Mouse (Mus musculus): ENCODE measurements at regions not wholly inside any gene's neighbourhood (a gene's known extent, or its start where the extent isn't known, plus 50 kb on each side); places are given as distances from the start of the nearest gene placed in this dataset.
A peak's percentile ranks its signal among the peaks of the same experiment; 100 is the strongest.

DNA sequence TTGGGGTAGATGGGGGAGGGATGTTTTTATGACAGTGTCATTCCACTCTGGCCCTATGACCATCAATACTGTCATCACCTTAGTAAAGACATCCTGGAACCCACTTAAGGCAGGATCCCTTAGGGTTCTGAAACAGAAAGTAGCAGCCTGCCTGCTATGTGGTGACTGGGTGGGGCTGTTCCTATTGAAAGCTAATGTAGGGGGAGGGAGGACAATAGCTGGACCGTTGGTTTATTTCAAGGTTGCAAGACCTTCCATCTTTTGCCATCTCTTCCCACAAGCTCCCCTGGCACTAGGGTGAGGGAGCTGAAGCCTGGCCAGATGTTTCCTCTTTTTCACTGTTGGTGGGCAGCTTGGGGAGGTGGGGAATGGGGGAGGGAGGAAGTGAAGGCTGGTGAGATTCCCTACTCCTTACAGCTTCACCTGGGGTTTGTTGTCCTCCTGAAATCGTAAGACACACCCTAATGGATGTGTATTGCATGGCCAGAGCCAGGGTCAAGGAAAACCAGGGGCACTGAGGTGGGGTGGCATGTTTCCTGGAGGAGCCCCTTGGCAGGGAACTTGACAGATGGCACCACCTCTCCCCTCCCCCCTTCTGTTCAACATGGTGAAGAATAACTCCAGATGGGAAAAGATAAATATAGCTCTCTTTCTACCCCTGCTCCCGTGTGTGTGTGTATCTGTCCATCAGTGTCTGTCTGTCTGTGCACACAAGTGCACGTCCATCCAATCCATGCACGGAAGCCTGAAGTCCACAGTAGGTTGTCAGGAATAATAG is 112.1 kb upstream of the Ccnd2 start:
- Histone ChIP-seq H3K4me1 (peaks cover 11% of the 10 kb centered on the region), H3K4me3 (replicated peaks) (no peak overlapping the region), H3K9ac (replicated peaks) (no peak overlapping the region), H3K27ac (replicated peaks) (no peak overlapping the region), H3K36me3 (no peaks in the 10 kb centered on the region), H3K27me3 (replicated peaks) (no peaks in the 10 kb centered on the region), H3K4me2 (no peak overlapping the region), H3K9me3 (replicated peaks) (no peaks in the 10 kb centered on the region)
- WGBS: 75% methylated on average over 5 of the region's 5 CpGs
- ATAC-seq (ENCODE audit: low FRiP score): no peak

DNA sequence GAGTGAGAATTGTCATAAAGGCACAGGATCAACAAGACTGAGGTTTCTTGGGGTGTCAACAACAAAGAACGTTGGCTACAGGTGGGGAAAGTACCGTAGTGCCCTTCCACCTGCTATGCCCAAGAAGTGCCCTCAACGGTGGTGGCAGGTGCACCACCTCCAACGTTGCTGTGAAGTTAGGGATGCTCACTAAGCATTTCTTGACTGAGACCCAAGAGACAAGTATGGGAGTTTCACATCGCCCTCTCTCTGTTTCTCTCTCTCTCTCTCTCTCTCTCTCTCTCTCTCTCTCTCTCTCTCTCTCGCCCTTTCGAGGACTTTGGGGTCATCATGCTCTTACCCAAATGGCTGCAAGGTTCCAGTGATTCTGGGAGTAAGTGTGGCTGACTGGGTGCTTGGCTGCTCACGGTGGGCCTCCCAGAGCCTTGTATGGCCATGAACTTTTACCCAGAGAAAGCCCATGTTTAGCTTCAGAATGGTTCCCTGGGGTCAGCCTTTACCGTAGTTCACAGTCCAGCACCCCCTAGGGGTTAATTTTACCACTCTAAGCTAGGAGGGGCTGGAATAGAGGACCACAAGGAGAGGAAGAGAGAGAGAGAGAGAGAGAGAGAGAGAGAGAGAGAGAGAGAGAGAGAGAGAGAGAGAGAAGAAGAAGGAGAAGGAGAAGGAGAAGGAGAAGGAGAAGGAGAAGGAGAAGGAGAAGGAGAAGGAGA is 113.2 kb upstream of the Ccnd2 start:
- Histone ChIP-seq H3K4me1 (peaks cover 11% of the 10 kb centered on the region), H3K36me3 (no peaks in the 10 kb centered on the region), H3K9ac (replicated peaks) (no peak overlapping the region), H3K4me2 (no peak overlapping the region; the same call in 1 of the 2 replicates), H3K4me3 (replicated peaks) (no peak overlapping the region), H3K27ac (replicated peaks) (no peak overlapping the region), H3K9me3 (replicated peaks) (no peaks in the 10 kb centered on the region), H3K27me3 (replicated peaks) (no peaks in the 10 kb centered on the region)
- 72% methylated on average over 9 of the region's 9 CpGs for WGBS
- no peak for ATAC-seq (ENCODE audit: low FRiP score)

DNA sequence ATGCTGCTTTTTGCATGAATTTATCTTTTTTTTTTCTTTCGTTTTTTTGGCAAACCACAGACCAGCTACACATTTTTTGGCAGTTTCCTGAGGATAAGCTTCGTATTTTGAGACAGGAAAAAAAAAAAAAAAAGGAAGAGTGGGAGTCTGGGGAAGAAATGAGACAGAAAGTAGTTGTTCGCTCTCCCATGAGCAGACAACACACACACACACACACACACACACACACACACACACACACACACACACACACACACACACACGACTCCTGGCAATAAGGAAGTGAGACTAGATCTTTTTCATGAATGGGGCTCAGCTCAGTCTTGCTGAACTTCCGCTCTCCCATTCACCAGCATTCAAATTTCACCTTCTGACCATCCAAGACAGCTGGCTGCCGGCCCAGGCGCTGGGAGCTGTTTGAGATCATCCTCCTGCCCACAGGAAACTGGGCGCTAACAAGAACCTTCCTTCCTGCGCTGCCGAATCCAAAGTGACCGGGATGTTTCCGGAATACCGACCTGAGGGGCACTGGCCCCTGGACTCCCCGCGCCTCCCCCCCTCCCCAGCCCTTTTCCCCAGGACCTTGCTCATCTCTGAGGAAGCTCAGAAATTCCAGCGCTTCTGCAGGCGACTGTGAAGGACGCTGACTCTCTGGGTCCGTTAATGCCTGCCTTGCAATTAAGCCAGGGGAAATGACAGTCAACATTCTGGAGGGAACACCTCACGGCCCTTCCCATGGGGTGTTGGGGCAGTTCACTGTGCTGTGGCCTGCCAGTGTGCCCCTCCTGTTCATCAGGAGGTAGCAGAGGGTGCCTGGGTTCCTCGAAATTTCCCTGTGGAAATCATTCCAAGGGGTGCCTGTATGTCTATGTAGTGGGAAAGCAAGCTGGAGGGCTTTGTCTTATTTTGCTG is 114.2 kb upstream of the Ccnd2 start:
- Histone ChIP-seq H3K9me3 (replicated peaks) (no peaks in the 10 kb centered on the region), H3K4me3 (replicated peaks) (peak overlapping the region; percentile 34), H3K9ac (replicated peaks) (peak overlapping the region; percentile 37; the same call in 1 of the 2 replicates), H3K27ac (replicated peaks) (peak overlapping the region; percentile 60), H3K27me3 (replicated peaks) (no peaks in the 10 kb centered on the region), H3K36me3 (no peaks in the 10 kb centered on the region), H3K4me1 (peaks cover 11% of the 10 kb centered on the region), H3K4me2 (peak overlapping the region; percentile 64)
- peak; percentile 62 for ATAC-seq (ENCODE audit: low FRiP score)
- WGBS: 12% methylated on average over 21 of the region's 21 CpGs

DNA sequence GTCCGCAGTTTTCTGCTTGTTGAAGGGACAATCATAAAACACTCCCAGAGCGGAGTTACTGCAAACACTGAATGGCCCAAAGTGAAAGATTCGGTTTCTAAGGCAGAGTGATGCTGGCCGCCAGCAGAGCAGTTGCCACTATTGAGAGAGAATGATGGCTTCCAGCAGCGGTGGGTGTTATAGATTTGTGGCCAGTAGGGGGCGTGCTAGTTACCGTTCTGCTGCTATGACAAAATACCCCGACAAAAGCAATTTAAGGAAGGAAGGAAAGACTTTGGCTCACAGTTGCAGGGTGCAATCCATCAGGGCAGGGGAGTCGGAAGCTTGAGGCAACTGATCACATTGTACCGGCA is 114.8 kb upstream of the Ccnd2 start:
- no peaks in the 10 kb centered on the region for H3K9me3 ChIP-seq (replicated peaks)
- peak overlapping the region; percentile 60 for H3K27ac ChIP-seq (replicated peaks)
- WGBS: 27% methylated on average over 10 of the region's 10 CpGs
- H3K4me2 ChIP-seq: peak overlapping the region; percentile 64
- H3K4me3 ChIP-seq (replicated peaks): peak overlapping the region; percentile 34; the same call in 1 of the 2 replicates
- peak overlapping the region; percentile 37; the same call in 1 of the 2 replicates for H3K9ac ChIP-seq (replicated peaks)
- H3K4me1 ChIP-seq: peaks cover 11% of the 10 kb centered on the region
- H3K36me3 ChIP-seq: no peaks in the 10 kb centered on the region
- no peaks in the 10 kb centered on the region for H3K27me3 ChIP-seq (replicated peaks)
- ATAC-seq (ENCODE audit: low FRiP score): peak; percentile 11; the same call in 1 of the 2 replicates

DNA sequence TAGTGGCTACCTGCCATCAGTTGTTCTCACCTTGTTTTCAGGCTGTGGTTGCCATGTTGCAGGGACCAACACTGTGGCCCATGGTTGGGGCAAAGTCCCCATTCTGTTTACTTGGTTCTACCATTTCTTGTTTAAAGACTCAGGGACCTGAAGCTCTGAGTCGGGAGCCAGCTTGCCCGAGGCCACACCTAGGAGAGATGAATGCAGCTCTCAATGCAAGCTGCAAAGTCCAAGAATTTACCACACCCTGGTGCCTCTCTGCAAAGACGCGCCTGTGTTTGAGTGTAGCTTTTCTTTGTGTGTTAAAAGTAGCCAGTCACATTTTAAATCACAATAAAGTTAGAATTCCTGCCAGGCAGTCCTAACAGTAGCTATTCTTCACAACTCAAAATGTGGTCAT is 117.0 kb upstream of the Ccnd2 start:
- H3K27me3 ChIP-seq (replicated peaks): no peaks in the 10 kb centered on the region
- H3K4me1 ChIP-seq: peaks cover 11% of the 10 kb centered on the region
- no peak overlapping the region for H3K27ac ChIP-seq (replicated peaks)
- no peak for ATAC-seq (ENCODE audit: low FRiP score)
- no peaks in the 10 kb centered on the region for H3K36me3 ChIP-seq
- no peak overlapping the region for H3K9ac ChIP-seq (replicated peaks)
- H3K4me3 ChIP-seq (replicated peaks): no peak overlapping the region
- 79% methylated on average over 4 of the region's 4 CpGs for WGBS
- H3K9me3 ChIP-seq (replicated peaks): no peaks in the 10 kb centered on the region
- no peak overlapping the region for H3K4me2 ChIP-seq

DNA sequence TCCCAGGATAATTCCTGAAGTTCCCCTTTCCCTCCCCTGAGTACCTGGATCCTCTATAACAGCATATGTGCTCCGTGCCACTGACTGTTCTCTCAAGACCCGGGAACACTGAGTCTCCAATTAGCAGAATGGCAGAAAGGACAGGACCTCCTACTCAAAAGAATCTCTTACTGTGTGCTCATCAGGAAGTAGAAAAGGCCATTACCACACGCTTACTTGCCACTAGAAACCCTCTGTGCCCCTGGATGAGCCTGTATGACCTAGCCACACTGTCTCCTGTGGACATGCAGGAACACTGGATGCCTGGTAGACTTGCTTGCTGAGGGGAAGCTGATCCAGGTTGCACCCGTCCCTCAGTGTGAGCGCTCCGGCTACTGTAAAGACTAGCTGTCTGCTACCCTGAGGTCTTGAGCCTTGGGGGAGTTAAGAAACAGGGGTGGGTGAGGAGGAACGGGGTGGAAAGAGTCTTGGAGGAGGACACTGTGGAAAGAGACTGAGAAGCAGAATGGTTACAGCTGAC is 117.6 kb upstream of the Ccnd2 start:
- no peak overlapping the region for H3K9ac ChIP-seq (replicated peaks)
- H3K4me2 ChIP-seq: no peak overlapping the region
- no peaks in the 10 kb centered on the region for H3K36me3 ChIP-seq
- H3K27me3 ChIP-seq (replicated peaks): no peaks in the 10 kb centered on the region
- H3K4me1 ChIP-seq: peaks cover 11% of the 10 kb centered on the region
- H3K27ac ChIP-seq (replicated peaks): no peak overlapping the region
- no peak for ATAC-seq (ENCODE audit: low FRiP score)
- H3K4me3 ChIP-seq (replicated peaks): no peak overlapping the region
- H3K9me3 ChIP-seq (replicated peaks): no peaks in the 10 kb centered on the region
- 80% methylated on average over 7 of the region's 7 CpGs for WGBS

DNA sequence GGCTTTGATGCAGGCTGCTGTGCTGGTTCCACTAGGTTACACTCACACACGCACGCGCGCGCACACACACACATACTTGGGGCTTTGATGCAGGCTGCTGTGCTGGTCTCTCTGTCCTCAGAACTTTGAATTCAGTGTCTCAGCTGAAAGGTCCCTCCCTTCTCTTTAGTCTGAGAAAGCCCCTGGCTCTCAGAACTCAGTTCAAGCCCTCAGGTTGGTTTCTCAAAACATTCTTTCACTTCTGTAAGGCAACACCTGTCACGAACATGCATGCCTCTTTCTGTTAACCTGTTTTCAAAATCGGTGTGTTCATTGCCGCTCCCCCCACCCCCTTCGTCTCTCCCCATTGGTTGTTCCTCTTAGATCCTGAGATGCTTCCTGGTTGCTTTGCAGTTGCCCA is 118.8 kb upstream of the Ccnd2 start:
- H3K4me2 ChIP-seq: no peak overlapping the region
- ATAC-seq (ENCODE audit: low FRiP score): no peak
- no peak overlapping the region for H3K27ac ChIP-seq (replicated peaks)
- 91% methylated on average over 9 of the region's 9 CpGs for WGBS
- H3K27me3 ChIP-seq (replicated peaks): no peaks in the 10 kb centered on the region
- no peaks in the 10 kb centered on the region for H3K36me3 ChIP-seq
- H3K9ac ChIP-seq (replicated peaks): no peak overlapping the region
- no peaks in the 10 kb centered on the region for H3K9me3 ChIP-seq (replicated peaks)
- H3K4me3 ChIP-seq (replicated peaks): no peak overlapping the region
- H3K4me1 ChIP-seq: peaks cover 11% of the 10 kb centered on the region

DNA sequence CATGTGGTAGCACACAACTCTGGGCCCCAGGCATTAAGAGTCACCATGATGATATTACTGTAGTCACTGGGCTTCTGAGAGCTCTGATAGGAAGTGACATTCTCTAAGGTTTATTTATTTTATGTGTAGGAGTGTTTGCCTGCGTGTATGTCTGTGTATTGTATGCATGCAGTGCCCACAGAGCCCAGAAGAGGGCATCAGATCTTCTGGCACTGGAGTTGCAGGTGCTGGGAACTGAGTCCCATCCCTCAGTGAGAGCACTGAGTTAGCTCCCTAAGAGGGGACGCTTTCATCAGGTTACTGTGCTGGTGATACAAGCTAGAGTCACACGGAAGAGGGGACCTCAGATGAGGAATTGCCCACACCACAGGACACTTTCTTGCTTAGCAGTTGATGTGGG is 119.4 kb upstream of the Ccnd2 start:
- Histone ChIP-seq H3K4me3 (replicated peaks) (no peak overlapping the region), H3K9ac (replicated peaks) (no peak overlapping the region), H3K27me3 (replicated peaks) (no peaks in the 10 kb centered on the region), H3K27ac (replicated peaks) (no peak overlapping the region), H3K4me2 (no peak overlapping the region), H3K4me1 (peaks cover 6% of the 10 kb centered on the region), H3K36me3 (no peaks in the 10 kb centered on the region), H3K9me3 (replicated peaks) (no peaks in the 10 kb centered on the region)
- no peak for ATAC-seq (ENCODE audit: low FRiP score)
- WGBS: 96% methylated on average over 3 of the region's 3 CpGs

DNA sequence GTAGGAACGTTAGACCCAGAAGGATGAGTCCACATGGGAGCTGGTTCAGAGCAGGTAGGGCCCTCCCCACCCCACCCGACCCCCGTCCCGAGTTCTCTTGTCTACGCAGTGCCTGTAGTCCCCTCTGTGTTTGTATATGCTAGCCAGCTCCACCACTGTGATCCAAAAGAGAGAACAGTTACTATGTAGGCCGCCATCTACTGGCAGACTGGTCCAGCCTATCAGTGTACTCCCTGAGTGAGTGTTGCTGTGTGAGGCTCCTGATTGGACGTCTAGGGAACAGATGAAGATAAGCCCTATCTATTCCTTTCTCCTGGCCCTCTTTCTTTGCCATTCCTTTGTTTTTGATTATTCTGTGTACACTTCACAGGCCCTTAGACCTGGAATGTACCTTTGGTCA is 120.6 kb upstream of the Ccnd2 start:
- Histone ChIP-seq H3K9me3 (replicated peaks) (no peaks in the 10 kb centered on the region), H3K4me2 (no peak overlapping the region), H3K4me1 (no peaks in the 10 kb centered on the region), H3K36me3 (no peaks in the 10 kb centered on the region), H3K27me3 (replicated peaks) (no peaks in the 10 kb centered on the region), H3K4me3 (replicated peaks) (no peak overlapping the region), H3K27ac (replicated peaks) (no peak overlapping the region), H3K9ac (replicated peaks) (no peak overlapping the region)
- WGBS: 67% methylated on average over 7 of the region's 7 CpGs
- ATAC-seq (ENCODE audit: low FRiP score): no peak

DNA sequence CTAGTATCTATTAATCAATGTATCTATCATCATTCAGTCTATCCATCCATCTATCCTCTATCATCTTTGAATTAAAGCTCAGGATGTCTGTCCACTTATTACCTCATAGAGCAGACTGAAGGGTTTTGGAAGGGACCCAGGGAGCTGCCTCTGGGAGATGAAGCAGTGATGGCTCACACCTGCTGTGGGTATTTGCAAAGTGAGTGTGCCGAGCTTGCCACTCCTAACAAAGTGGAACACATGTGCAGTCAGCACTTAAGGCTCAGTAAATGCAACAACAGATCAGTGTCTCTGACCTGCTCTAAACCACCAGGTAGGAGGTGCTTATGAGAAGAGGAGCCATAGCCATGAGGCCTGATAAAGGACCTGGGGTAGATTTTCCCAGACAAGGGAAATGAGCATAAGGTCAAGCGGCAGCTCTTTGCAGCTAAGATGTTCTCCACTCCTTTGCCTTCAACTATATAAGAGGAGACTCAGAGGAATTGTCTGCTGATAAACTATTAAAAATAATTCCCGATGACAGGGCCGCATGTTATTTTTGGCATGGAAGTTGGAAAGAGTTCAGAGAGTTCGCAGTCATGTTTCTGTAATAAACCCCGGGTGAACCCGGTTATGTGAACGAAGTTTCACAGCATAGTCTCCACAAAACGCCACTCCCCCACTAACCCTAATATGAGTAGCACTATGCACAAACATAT is 122.9 kb upstream of the Ccnd2 start:
- Histone ChIP-seq H3K4me1 (no peaks in the 10 kb centered on the region), H3K9ac (replicated peaks) (no peak overlapping the region), H3K9me3 (replicated peaks) (no peaks in the 10 kb centered on the region), H3K4me3 (replicated peaks) (no peak overlapping the region), H3K36me3 (no peaks in the 10 kb centered on the region), H3K4me2 (no peak overlapping the region), H3K27me3 (replicated peaks) (no peaks in the 10 kb centered on the region), H3K27ac (replicated peaks) (no peak overlapping the region)
- ATAC-seq (ENCODE audit: low FRiP score): no peak
- WGBS: 91% methylated on average over 9 of the region's 9 CpGs

DNA sequence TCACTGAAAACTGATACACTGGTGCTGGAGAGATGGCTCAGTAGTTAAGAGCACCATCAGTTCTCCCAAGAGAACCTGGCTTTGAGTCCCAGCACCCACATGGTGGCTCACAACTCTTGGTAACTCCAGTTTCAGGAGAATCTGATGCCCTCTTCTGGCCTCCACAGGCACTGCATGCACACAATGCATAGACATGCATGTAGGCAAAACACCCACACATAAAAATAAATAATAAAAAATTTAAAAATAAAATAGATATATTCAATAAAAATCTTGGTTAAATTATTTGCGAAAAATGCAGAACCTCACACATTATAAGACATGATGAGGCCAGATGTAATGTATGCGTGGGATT is 123.4 kb upstream of the Ccnd2 start:
- H3K9me3 ChIP-seq (replicated peaks): no peaks in the 10 kb centered on the region
- 86% methylated on average over 2 of the region's 2 CpGs for WGBS
- ATAC-seq (ENCODE audit: low FRiP score): no peak

More for the DNA sequence above, 123.4 kb upstream of the Ccnd2 start:
- no peak overlapping the region for H3K9ac ChIP-seq (replicated peaks)
- no peak overlapping the region for H3K4me3 ChIP-seq (replicated peaks)
- no peaks in the 10 kb centered on the region for H3K36me3 ChIP-seq
- no peak overlapping the region for H3K27ac ChIP-seq (replicated peaks)
- no peaks in the 10 kb centered on the region for H3K4me1 ChIP-seq
- H3K27me3 ChIP-seq (replicated peaks): no peaks in the 10 kb centered on the region
- no peak overlapping the region for H3K4me2 ChIP-seq

All from neural tube, embryonic 15.5 days (tissue).